Mouse (Mus musculus) heart, embryonic 10.5 days (tissue): ENCODE measurements around the gene Kpnb1. TPM values are rescaled to one million over a fixed set of nuclear protein-coding genes. Genes with fewer than 3 reads are reported as not detected.

ENCODE experiments used
- DNase-seq: peaks from one replicate; pipeline ENCODE4 v3.0.0-alpha.2; 2017; ENCODE audit warnings: low spot score
- H3K27ac ChIP-seq: fragments of 300-500 bp; sonication (generic); 2 replicates; pipeline ENCODE4 v1.5.1; 2016; ENCODE audit warnings: mild to moderate bottlenecking
- H3K27me3 ChIP-seq: fragments of 300-500 bp; sonication (generic); 2 replicates; pipeline ENCODE4 v1.6.1; 2016; ENCODE audit warnings: mild to moderate bottlenecking; ENCODE audit not compliant: poor library complexity, insufficient read depth, severe bottlenecking
- H3K36me3 ChIP-seq: fragments of 300-500 bp; sonication (generic); 2 replicates; pipeline ENCODE4 v1.6.1; 2016; ENCODE audit warnings: mild to moderate bottlenecking, moderate library complexity
- H3K4me1 ChIP-seq: fragments of 300-500 bp; sonication (generic); 2 replicates; pipeline ENCODE4 v1.6.1; 2016; ENCODE audit warnings: mild to moderate bottlenecking
- H3K4me3 ChIP-seq: fragments of 300-500 bp; sonication (generic); 2 replicates; pipeline ENCODE4 v1.5.1; 2016; ENCODE audit warnings: mild to moderate bottlenecking, moderate library complexity
- H3K9me3 ChIP-seq: fragments of 300-500 bp; sonication (generic); 2 replicates; pipeline ENCODE4 v1.6.1; 2016; ENCODE audit warnings: mild to moderate bottlenecking, moderate library complexity
- WGBS: fragments of 180-500 bp; shearing (Covaris S2); methylation state at CpG from one replicate; pipeline ENCODE4 v1.1.7; 2016; 5-methylcytosine and 5-hydroxymethylcytosine counted together
- polyA plus RNA-seq: library from polyadenylated mRNA; unstranded; fragments of >200 nt; fragmentation: Nextera tagmentation; extraction: Ambion mirVana; gene quantifications from 2 replicates; pipeline ENCODE4 v1.2.1, GENCODE M21; 2016

Gene Kpnb1
- 50.6 and 72.2 TPM in 2 replicates for polyA plus RNA-seq

GRCm38 (mm10) chr11:97187764-97188642 lies at the start of gene Kpnb1:
Gene Kpnb1 (minus strand): TSS chr11:97187881.
- Histone ChIP-seq H3K4me3 (peak within 1 kb of the TSS; percentile 97), H3K27me3 (no peaks in the 10 kb centered on the region), H3K9me3 (no peaks in the 10 kb centered on the region), H3K4me1 (peaks cover 33% of the 10 kb centered on the region), H3K36me3 (peaks cover 37% of the 10 kb centered on the region), H3K27ac (peak within 1 kb of the TSS; percentile 99)
- under 1% methylated on average over 97 of the region's 101 CpGs for WGBS
- peak; percentile 100 for DNase-seq

- 92% methylated on average over 5 of the region's 5 CpGs for WGBS
- H3K4me3 ChIP-seq, result no peak overlapping the region
- no peaks in the 10 kb centered on the region for H3K4me1 ChIP-seq
- no peak for DNase-seq
- no peaks in the 10 kb centered on the region for H3K27me3 ChIP-seq
- peaks cover 88% of the 10 kb centered on the region for H3K36me3 ChIP-seq
- no peak overlapping the region for H3K27ac ChIP-seq
- H3K9me3 ChIP-seq, result no peaks in the 10 kb centered on the region
These were observed 44.8 kb upstream of the Kpnb1 start for GRCm38 (mm10) chr11:97232436-97232835.

DNA sequence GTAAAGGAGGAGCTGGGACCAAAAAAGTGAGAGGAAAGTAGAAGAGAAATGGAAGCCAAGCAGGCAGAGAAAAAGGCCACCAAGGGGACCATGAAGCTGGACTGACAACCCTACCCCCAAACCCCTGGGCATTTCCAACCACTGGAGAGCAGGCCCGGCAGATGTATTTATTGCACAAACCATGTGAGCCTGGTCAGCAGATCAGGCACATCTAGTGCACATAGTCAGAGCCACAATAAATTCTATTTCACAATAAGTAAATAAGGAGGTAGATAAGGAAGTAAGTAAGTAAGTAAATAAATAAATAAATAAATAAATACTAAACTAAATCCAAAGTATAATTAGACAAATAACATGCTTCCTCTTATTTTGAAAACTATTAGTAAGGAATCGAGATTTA lies 41.7 kb upstream of the Kpnb1 start:
- Histone ChIP-seq H3K27ac (no peak overlapping the region), H3K4me3 (no peak overlapping the region), H3K27me3 (no peaks in the 10 kb centered on the region), H3K4me1 (no peaks in the 10 kb centered on the region), H3K36me3 (peaks cover 88% of the 10 kb centered on the region), H3K9me3 (no peaks in the 10 kb centered on the region)
- no peak for DNase-seq
- WGBS, result 84% methylated on average over 2 of the region's 2 CpGs

DNA sequence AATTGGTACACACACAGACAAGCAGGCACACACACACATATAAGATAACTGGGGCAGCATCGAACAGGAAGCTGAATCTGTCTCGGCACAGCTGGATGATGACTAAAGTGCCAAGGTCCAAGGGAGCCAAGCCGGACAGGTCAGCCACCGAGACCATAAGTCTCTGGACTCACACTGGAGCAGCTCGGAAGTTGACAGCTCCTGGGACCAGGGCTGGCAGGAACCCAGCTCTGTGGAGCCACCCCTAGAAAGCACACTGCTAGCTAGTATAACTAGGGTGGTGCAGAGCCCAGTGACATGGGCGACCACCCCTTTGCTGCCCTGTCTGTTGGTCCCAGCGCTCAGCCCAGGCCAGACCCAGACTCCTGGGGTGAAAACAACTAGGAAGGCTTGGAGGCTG lies 41.3 kb upstream of the Kpnb1 start:
- no peaks in the 10 kb centered on the region for H3K9me3 ChIP-seq
- H3K4me1 ChIP-seq, result no peaks in the 10 kb centered on the region
- H3K27ac ChIP-seq, result no peak overlapping the region
- peaks cover 87% of the 10 kb centered on the region for H3K36me3 ChIP-seq
- DNase-seq, result no peak
- WGBS, result 90% methylated on average over 7 of the region's 7 CpGs
- no peaks in the 10 kb centered on the region for H3K27me3 ChIP-seq
- H3K4me3 ChIP-seq, result no peak overlapping the region

GRCm38 (mm10) chr11:97226131-97226530 lies 38.5 kb upstream of the Kpnb1 start:
- Histone ChIP-seq H3K4me1 (peaks cover under 1% of the 10 kb centered on the region; the same call in 1 of the 2 replicates), H3K27me3 (no peaks in the 10 kb centered on the region), H3K27ac (no peak overlapping the region), H3K9me3 (no peaks in the 10 kb centered on the region), H3K36me3 (peaks cover 87% of the 10 kb centered on the region), H3K4me3 (no peak overlapping the region)
- 100% methylated on average over 1 of the region's 1 CpGs for WGBS
- no peak for DNase-seq

DNA sequence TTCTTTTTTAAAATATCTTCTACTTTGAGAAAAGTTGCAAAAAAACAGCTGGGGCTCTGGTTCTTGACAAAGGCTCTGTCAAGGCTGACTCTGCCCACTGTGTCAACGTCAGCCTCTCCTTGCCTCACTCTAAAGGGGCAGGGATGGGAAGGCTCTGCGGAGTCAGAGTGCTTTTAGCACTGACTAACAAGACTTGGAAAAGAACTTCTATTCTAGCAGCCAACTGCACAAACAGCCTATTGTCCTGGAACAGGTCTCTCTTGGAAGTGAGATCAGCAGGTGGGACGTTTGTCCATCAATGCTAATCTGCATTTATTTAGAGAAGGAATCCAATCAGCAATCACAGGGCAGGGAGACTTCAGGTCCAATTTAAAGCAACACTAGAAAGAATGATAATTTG lies 35.8 kb upstream of the Kpnb1 start:
- Histone ChIP-seq H3K27me3 (no peaks in the 10 kb centered on the region), H3K9me3 (no peaks in the 10 kb centered on the region), H3K36me3 (peaks cover 85% of the 10 kb centered on the region), H3K27ac (no peak overlapping the region), H3K4me3 (no peak overlapping the region), H3K4me1 (peaks cover 20% of the 10 kb centered on the region)
- DNase-seq, result no peak
- WGBS, result 74% methylated on average over 3 of the region's 3 CpGs

DNA sequence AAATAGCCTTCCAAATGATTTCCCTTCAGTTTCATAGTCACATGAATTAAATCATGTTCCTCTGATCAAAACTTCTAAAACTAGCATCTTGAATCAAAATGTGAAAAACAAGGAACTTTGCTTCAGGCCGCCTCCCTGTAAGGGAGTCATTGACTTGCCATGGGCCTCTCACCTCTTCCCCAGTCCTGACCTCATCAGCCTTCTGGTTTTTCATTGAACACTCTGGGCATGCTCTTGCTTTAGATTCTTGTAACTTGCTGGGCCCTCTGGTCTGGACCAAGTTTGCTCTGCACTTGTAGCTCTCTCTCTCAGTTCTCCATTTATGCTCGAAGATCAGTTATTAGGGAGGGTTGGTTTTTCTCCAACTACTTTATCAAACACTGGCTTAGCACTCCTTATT lies 33.9 kb upstream of the Kpnb1 start:
- Histone ChIP-seq H3K9me3 (no peaks in the 10 kb centered on the region), H3K4me3 (no peak overlapping the region), H3K4me1 (peaks cover 20% of the 10 kb centered on the region), H3K27ac (no peak overlapping the region), H3K36me3 (peaks cover 86% of the 10 kb centered on the region), H3K27me3 (no peaks in the 10 kb centered on the region)
- no peak for DNase-seq
- 90% methylated on average over 2 of the region's 2 CpGs for WGBS

GRCm38 (mm10) chr11:97220211-97220610 lies 32.5 kb upstream of the Kpnb1 start:
- 61% methylated on average over 3 of the region's 3 CpGs for WGBS
- Histone ChIP-seq H3K36me3 (peaks cover 90% of the 10 kb centered on the region), H3K27ac (no peak overlapping the region)

DNA sequence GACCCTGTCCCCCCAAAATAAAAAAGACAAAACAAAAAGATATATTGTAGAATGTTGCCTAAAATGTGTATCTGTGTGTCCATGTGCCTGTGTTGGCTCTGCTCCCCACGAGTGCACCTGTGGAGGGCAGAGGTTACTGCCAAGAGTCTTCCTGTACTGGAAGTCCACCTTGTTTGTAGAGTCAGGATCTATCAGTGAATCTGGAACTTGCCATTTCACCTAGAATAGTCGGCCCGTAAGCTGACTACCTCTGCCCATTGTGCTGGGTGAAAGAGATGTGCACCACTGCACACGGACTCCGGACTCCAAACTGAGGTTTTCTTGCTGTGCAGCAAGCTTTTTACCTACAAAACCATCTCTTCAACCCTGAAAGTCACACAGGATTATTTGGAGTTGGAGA lies 26.7 kb upstream of the Kpnb1 start:
- Histone ChIP-seq H3K9me3 (no peaks in the 10 kb centered on the region), H3K27me3 (no peaks in the 10 kb centered on the region), H3K4me3 (no peak overlapping the region), H3K4me1 (peaks cover 3% of the 10 kb centered on the region; the same call in 1 of the 2 replicates), H3K27ac (no peak overlapping the region), H3K36me3 (peaks cover 95% of the 10 kb centered on the region)
- DNase-seq, result no peak
- 93% methylated on average over 5 of the region's 5 CpGs for WGBS

More at GRCm38 (mm10) chr11:97220211-97220610, 32.5 kb upstream of the Kpnb1 start:
- no peak for DNase-seq
- no peaks in the 10 kb centered on the region for H3K9me3 ChIP-seq
- peaks cover 20% of the 10 kb centered on the region for H3K4me1 ChIP-seq
- no peaks in the 10 kb centered on the region for H3K27me3 ChIP-seq
- no peak overlapping the region for H3K4me3 ChIP-seq

- H3K4me1 ChIP-seq, result no peaks in the 10 kb centered on the region; the same call in 1 of the 2 replicates
- H3K4me3 ChIP-seq, result no peak overlapping the region
- WGBS, result 87% methylated on average over 9 of the region's 9 CpGs
- DNase-seq, result no peak
- H3K27ac ChIP-seq, result no peak overlapping the region
- H3K27me3 ChIP-seq, result no peaks in the 10 kb centered on the region
- no peaks in the 10 kb centered on the region for H3K9me3 ChIP-seq
- peaks cover 86% of the 10 kb centered on the region for H3K36me3 ChIP-seq
These were observed 23.2 kb upstream of the Kpnb1 start for GRCm38 (mm10) chr11:97210728-97211400.

DNA sequence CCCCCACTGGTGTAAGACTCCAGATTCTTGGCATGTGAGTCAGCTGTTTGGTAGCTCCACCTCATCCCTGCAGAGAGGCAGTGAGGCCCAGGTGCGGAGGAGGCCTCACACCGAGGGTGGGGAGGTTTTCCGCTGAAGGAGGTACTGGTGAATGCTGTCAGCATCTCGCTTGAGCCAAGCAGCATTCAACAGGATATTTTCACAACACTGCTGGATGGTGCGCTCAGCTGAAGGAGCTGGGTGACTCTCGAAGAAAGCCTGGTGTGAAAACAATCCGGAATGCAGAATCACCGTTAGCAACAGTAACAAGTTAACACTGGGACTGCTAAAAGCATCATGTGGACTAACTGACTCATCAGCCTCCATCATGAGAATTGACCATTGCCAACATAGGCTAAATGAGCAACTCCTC lies 19.3 kb upstream of the Kpnb1 start:
- no peaks in the 10 kb centered on the region; the same call in 1 of the 2 replicates for H3K4me1 ChIP-seq
- H3K27ac ChIP-seq, result no peak overlapping the region
- H3K4me3 ChIP-seq, result no peak overlapping the region
- no peaks in the 10 kb centered on the region for H3K9me3 ChIP-seq
- 69% methylated on average over 8 of the region's 8 CpGs for WGBS
- H3K27me3 ChIP-seq, result no peaks in the 10 kb centered on the region
- peak; percentile 79 for DNase-seq
- peaks cover 54% of the 10 kb centered on the region for H3K36me3 ChIP-seq

- DNase-seq, result no peak
- H3K27ac ChIP-seq, result no peak overlapping the region
- peaks cover 7% of the 10 kb centered on the region for H3K4me1 ChIP-seq
- no peak overlapping the region for H3K4me3 ChIP-seq
- no peaks in the 10 kb centered on the region for H3K27me3 ChIP-seq
- H3K36me3 ChIP-seq, result no peaks in the 10 kb centered on the region
- H3K9me3 ChIP-seq, result no peaks in the 10 kb centered on the region
- WGBS, result 82% methylated on average over 6 of the region's 6 CpGs
These were observed 11.8 kb upstream of the Kpnb1 start for GRCm38 (mm10) chr11:97199519-97199918.

- no peaks in the 10 kb centered on the region for H3K27me3 ChIP-seq
- H3K4me1 ChIP-seq, result peaks cover 7% of the 10 kb centered on the region
- whole genome bisulfite sequencing, result 14% methylated on average over 5 of the region's 5 CpGs
- no peak overlapping the region for H3K27ac ChIP-seq
- no peak overlapping the region for H3K4me3 ChIP-seq
- no peaks in the 10 kb centered on the region for H3K9me3 ChIP-seq
- H3K36me3 ChIP-seq, result no peaks in the 10 kb centered on the region
- no peak for DNase-seq
These were observed 10.9 kb upstream of the Kpnb1 start for GRCm38 (mm10) chr11:97198601-97199000.
